Mouse (Mus musculus): ENCODE measurements around the gene Exosc9. TPM values are rescaled to one million over a fixed set of nuclear protein-coding genes. Genes with fewer than 3 reads are reported as not detected.

Gene Exosc9
- 90.7 TPM for polyA plus RNA-seq (2014; fragmentation: Illumina TruSeq; extraction: RNeasy Lipid Tissue Mini Kit (QIAGEN cat#74804); ENCODE audit: low read depth, low replicate concordance)

DNA sequence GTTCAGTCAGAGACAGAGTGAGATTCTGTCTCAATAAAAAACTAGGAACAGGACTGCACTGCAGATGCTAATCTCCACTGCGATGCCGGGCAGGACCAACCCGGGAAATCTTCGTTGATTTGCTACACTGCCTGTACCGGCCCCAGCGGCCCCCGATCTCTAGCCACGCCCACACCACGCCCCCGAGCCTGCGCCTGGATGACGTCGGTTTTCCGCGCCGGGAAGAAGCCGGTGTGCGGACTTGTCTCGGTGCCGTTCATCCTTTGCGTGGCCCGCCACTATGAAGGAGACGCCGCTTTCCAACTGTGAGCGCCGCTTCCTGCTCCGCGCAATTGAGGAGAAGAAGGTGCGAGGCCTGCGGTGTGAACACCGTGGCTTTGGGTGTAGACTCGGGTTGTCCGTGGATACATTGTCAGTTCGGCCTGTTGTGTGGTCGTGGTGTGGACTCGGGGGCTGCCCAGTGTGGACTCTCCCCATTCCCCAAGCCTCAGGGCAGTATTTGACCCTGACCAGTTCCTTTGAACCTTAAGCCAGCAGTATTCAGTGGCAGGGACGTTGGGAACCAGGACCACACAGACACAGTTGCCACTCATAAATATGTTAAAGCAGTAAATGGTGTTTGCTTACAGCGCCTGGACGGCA lies at the start of gene Exosc9:
Gene Exosc9 (plus strand): TSS at position 201 of the 642 bp plus-strand sequence.

DNA sequence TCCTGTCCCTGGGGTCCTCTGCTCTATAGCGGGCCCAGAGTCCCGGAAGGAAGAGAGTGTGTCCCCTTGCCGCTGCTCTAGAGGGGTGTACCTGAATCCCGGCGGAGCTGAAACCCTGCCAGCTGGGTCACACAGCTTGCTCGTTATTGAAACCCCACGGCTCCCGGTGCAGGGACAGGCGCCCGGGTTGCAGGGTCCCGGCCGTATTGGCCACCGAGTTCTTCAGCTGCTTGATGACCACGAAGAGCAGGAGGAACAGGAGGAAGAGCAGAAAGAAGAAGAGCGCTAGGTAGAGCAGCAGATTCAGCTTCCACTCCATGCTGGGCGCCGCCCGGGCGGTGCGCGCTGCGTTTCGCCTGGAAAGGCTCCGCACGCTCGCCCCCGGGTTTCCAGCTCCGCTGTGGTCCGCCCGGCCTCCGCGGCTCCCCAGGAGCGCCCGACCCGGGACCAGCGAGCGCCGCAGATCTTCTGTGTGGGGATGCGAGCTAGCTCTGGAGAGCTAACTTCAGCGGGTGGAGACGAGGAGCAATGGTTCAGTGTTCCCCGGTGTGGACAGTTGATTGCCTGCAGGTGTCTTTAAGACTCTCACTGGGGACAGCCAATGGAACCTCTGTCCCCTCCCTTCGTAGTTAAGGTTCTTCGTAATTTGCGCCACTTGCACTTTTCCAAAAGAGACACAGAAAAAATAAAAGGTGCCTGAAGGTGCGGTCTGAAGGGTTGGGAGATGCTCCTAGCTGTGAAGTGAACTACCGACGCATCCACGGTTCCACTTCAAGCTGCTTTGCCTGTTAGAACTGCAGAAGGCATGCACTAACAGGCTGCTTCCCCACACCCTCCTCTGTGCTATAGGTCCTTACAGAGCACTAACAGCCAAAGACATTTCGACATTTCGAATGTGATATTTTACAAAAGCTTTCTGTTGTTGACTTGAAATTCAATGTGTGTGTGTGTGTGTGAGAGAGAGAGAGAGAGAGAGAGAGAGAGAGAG lies 31.0 kb upstream of the Exosc9 start, which contains the start of gene Gm11549:
Gene Gm11549 (minus strand): TSS at position 741 of the 988 bp plus-strand sequence.

DNA sequence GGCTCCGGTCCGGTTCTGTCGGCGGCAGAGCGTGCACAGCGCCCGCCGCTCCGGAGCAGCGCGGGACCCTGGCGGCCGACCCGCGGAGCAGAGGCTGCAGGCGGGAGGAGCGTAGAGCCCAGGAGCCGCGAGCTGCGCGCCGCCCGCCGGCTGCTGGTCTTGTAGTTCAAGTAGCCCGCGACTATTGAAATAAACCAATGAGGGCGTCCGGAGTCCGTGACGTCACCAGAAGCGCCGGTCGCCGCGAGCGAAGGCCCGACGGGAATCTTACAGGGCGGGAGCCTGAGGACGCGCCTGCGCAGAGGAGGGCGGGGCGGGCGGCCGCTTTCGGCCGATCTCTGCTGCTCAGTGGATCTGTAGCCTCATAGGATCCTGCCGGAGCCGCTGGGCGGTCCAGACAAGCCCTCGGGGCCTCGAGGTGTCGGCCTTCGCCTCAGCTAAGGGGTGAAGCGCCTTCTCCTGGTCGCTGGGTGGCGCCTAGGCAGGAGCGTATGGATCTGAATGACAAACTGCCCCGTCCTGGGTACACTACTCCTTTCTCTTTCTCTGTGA lies 19.5 kb downstream of the Exosc9 start, which contains the start of gene Ccna2:
Gene Ccna2 (minus strand): TSS at position 324 of the 552 bp plus-strand sequence.

DNA sequence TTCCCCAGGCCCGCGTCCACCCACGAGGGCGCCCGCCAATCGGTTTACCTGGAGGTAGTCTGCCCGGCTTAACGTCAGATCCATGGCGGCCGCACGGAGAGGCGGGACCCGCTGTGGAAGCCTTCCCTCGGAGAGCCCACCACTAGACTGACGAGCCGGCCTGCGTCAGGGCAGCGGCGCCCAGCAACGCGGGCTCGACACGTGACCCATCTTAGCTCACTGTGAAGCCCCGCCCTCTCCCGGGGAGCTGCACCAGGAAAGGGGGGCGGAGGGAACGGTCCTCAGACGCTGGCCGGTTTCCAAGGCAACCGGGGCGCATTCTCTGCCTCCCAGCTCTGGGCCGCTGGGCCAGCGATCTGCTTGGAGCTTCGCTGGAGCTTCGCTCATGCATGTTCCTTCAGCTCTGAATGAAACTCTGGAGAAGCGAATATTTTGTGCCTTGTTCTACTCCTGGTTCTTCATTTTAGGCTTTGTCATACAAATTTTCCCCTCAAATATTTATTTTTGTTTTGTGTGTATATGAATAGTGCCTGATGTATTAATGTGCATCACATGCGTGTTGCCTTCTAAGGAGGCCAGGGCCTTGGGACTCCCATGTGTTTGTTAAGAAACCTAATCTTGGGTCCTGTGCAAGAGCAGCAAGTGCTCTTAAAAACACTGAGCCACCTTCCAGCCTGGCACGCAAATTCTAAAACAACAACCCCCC lies 60.9 kb downstream of the Exosc9 start, which contains the start of gene Bbs7:
Gene Bbs7 (minus strand): TSS at position 276 of the 706 bp plus-strand sequence.

Other genes starting within 250 kb of the Exosc9 start
- gene Anxa5, start 76.7 kb upstream of the Exosc9 start, polyA plus RNA-seq (2014; fragmentation: Illumina TruSeq; extraction: RNeasy Lipid Tissue Mini Kit (QIAGEN cat#74804); ENCODE audit: low read depth, low replicate concordance), result 16.8 TPM
- not detected for gene 1810062G17Rik, start 76.7 kb upstream of the Exosc9 start, polyA plus RNA-seq (2014; fragmentation: Illumina TruSeq; extraction: RNeasy Lipid Tissue Mini Kit (QIAGEN cat#74804); ENCODE audit: low read depth, low replicate concordance)
- gene Gm11549, start 30.8 kb upstream of the Exosc9 start, polyA plus RNA-seq (2014; fragmentation: Illumina TruSeq; extraction: RNeasy Lipid Tissue Mini Kit (QIAGEN cat#74804); ENCODE audit: low read depth, low replicate concordance), result 0.18 TPM
- gene Ccna2, start 19.5 kb downstream of the Exosc9 start, polyA plus RNA-seq (2014; fragmentation: Illumina TruSeq; extraction: RNeasy Lipid Tissue Mini Kit (QIAGEN cat#74804); ENCODE audit: low read depth, low replicate concordance), result 16.4 TPM
- gene Bbs7, start 60.9 kb downstream of the Exosc9 start, polyA plus RNA-seq (2014; fragmentation: Illumina TruSeq; extraction: RNeasy Lipid Tissue Mini Kit (QIAGEN cat#74804); ENCODE audit: low read depth, low replicate concordance), result 127 TPM
- gene Trpc3, start 137.6 kb downstream of the Exosc9 start, polyA plus RNA-seq (2014; fragmentation: Illumina TruSeq; extraction: RNeasy Lipid Tissue Mini Kit (QIAGEN cat#74804); ENCODE audit: low read depth, low replicate concordance), result 1.1 TPM